Mouse (Mus musculus) gonadal fat pad, adult 2 months (tissue): ENCODE results near the gene Gjb6. TPM values are rescaled to one million over a fixed set of nuclear protein-coding genes. Genes with fewer than 3 reads are reported as not detected.

Source experiments
- DNase-seq: peaks from one replicate; pipeline ENCODE4 v3.0.0-alpha.2; 2012; ENCODE audit warnings: low read depth
- polyA plus RNA-seq: library from polyadenylated mRNA; depleted of rRNA; stranded (reverse); fragments of >200 nt; gene quantifications from 2 replicates; pipeline ENCODE4 v1.2.3, GENCODE M21; 2012; rRNA removed

Gene Gjb6
- polyA plus RNA-seq, 1 experiment = 5.8 TPM

- no peak for DNase-seq
These were observed 49.2 kb downstream of the Gjb6 start for GRCm38 (mm10) chr14:57084180-57084668.

GRCm38 (mm10) chr14:57082863-57083262 is 50.5 kb downstream of the Gjb6 start:
- DNase-seq = no peak

GRCm38 (mm10) chr14:57075537-57075936 is 57.9 kb downstream of the Gjb6 start:
- no peak for DNase-seq

Other genes with a start within 250 kb of the Gjb6 start
- 11.9 and 12.2 TPM in 2 replicates for gene Zmym2, start 247.0 kb downstream of the Gjb6 start, polyA plus RNA-seq
- gene Gja3, start 75.5 kb downstream of the Gjb6 start, polyA plus RNA-seq = 0.11 TPM in 1 of 2 replicates, not detected in the other
- gene Gjb2, start 28.9 kb downstream of the Gjb6 start, polyA plus RNA-seq = 2.2 and 2.9 TPM in 2 replicates
- not detected in 2 replicates for gene Gm4491, start 17.7 kb downstream of the Gjb6 start, polyA plus RNA-seq